Mouse (Mus musculus): ENCODE measurements around the gene Lrrc36.

DNA sequence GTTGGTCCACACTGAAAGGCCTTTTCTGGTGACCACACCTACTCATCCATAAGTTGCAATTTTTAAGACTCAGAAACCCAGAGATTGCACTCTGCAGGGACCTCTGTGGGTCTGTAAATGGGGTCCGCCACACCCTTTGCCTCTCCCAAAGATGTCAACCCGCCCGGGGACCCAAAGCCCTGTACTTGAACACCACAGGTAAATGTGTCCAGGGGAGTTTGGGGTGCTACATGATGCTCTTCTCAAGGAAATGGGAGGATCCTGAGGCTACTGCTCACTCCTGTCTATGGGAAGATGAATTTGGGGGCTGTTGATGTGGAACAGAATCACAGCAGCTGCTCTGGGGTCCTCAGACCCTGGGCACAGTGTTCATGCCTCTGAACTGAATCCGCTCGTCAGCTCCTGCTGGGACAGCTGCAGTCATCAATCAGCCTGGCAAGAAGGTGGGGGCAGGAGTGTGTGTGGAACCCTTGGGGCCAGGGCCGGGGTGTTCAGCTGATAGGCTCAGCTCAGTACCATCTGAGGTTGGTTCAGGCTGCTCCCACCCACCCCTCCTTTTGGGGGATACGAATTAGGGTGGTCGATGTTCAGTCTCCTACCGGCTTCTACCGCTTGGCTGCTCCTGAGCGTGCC lies 57.4 kb downstream of the Lrrc36 start:
- no peak for TF ChIP-seq CTCF (IDR thresholded peaks at IDR 0.05; ENCODE audit: borderline replicate concordance, control insufficient read depth, extremely low read depth, insufficient read depth, low read length, poor library complexity)
- TF ChIP-seq POLR2A (IDR thresholded peaks at IDR 0.05; ENCODE audit: control insufficient read depth, extremely low read depth, insufficient read depth, low read length, poor library complexity): no peak
